Mouse (Mus musculus) spleen, postnatal 10 days (tissue): ENCODE measurements around the gene Nlrp9c.
"Not testable (repeated sequence)": the region's sequence is repeated elsewhere in the genome, so short reads cannot be mapped to it uniquely, and the experiment has no call there.

Source experiments
- DNase-seq, 2 experiments: peaks; one replicate each; pipeline ENCODE4 v3.0.0; 2021 to 2022; ENCODE audit warnings: low spot score in 2 of 2

Nlrp9c gene

GRCm38 (mm10) chr7:26403600-26403999, at the start of gene Nlrp9c:
Nlrp9c (minus strand) TSS chr7:26403700.
- not testable (repeated sequence) for DNase-seq

GRCm38 (mm10) chr7:26434813-26435212, 31.3 kb upstream of the Nlrp9c start, which contains the start of gene Nlrp4a:
Nlrp4a (plus strand) TSS chr7:26435113.
- DNase-seq: no peak

- not testable (repeated sequence) for DNase-seq
These were observed 11.7 kb downstream of the Nlrp9c start for GRCm38 (mm10) chr7:26391811-26392210.

- DNase-seq: not testable (repeated sequence)
These were observed 12.4 kb downstream of the Nlrp9c start for GRCm38 (mm10) chr7:26391137-26391536.

- not testable (repeated sequence) for DNase-seq
These were observed 16.8 kb downstream of the Nlrp9c start for GRCm38 (mm10) chr7:26386691-26387090.

- no peak for DNase-seq
These were observed 22.7 kb downstream of the Nlrp9c start for GRCm38 (mm10) chr7:26380807-26381206.

GRCm38 (mm10) chr7:26373221-26373620, 30.3 kb downstream of the Nlrp9c start:
- not testable (repeated sequence) for DNase-seq

GRCm38 (mm10) chr7:26356719-26357118, 46.8 kb downstream of the Nlrp9c start:
- not testable (repeated sequence) for DNase-seq

- DNase-seq: not testable (repeated sequence)
These were observed 51.2 kb downstream of the Nlrp9c start for GRCm38 (mm10) chr7:26352258-26352657.

GRCm38 (mm10) chr7:26350177-26350576, 53.3 kb downstream of the Nlrp9c start:
- DNase-seq: not testable (repeated sequence)

GRCm38 (mm10) chr7:26320361-26320760, 83.1 kb downstream of the Nlrp9c start:
- DNase-seq: not testable (repeated sequence)

GRCm38 (mm10) chr7:26315809-26316208, 87.7 kb downstream of the Nlrp9c start:
- DNase-seq: not testable (repeated sequence)

GRCm38 (mm10) chr7:26315194-26315593, 88.3 kb downstream of the Nlrp9c start:
- DNase-seq: not testable (repeated sequence)

- DNase-seq: not testable (repeated sequence)
These were observed 91.7 kb downstream of the Nlrp9c start for GRCm38 (mm10) chr7:26311786-26312185.

GRCm38 (mm10) chr7:26306926-26307325, 96.6 kb downstream of the Nlrp9c start, which contains the start of gene Cyp2a4:
Cyp2a4 (plus strand) TSS chr7:26307169.
- DNase-seq: not testable (repeated sequence)

GRCm38 (mm10) chr7:26303429-26304166, 99.9 kb downstream of the Nlrp9c start:
- not testable (repeated sequence) for DNase-seq
